Mouse (Mus musculus): Measurements from ENCODE around the gene Uhrf1. TPM values are rescaled to one million over a fixed set of nuclear protein-coding genes. Genes with fewer than 3 reads are reported as not detected.

Uhrf1 gene
- total RNA-seq, 2 experiments from 2014 or later, result 1.3 to 2.1 TPM

DNA sequence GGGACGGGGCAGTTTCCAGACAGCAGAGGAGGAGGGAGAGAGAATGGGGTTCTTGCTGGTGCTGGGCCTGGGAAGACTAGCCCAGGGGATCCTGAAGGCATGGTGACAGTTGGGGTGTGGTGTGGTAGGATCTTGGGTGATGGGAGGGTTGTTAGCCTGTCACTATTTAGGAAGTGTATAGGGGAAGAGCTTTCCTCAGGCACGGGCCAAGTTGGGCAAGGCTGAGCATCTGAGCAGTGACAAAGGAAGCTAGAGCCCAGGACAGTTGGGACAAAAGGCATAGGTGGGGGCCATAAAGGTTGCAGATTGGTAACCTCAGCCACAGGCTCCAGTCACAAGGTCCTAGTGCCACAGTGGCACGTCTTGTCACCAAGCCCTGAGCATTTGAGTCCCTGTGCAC is 40.3 kb downstream of the Uhrf1 start:
- intact Hi-C loops (cut with DNase I), result no loop called here
- Histone ChIP-seq H3K27ac (no peak overlapping the region), H3K4me3 (no peak overlapping the region)
- no peak for TF ChIP-seq CTCF (IDR thresholded peaks at IDR 0.05)
- no peak for DNase-seq

DNA sequence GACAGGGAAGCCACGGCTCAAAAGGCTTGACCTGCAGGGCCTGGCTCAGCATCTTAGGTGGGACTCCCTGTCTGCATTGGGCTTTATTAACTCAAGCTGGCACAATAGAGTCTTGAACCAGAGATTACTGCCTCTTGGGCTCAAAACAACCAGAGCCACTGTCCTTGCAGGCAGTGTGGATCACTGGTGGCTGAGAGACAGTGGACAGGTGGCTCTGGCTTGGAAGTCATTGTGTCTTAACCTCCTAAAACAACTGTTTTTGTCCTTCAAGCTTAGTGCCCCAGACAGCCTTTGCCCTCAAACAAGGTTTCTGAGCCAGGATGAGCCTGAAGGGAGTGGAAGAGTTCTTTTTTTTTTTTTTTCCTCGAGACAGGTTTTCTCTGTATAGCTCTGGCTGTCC is 42.2 kb downstream of the Uhrf1 start:
- Histone ChIP-seq H3K27ac (no peak overlapping the region), H3K4me3 (no peak overlapping the region)
- TF ChIP-seq CTCF (IDR thresholded peaks at IDR 0.05), result no peak
- no peak for DNase-seq
- intact Hi-C loops (cut with DNase I), result no loop called here

GRCm38 (mm10) chr17:56348128-56348527 is 45.0 kb downstream of the Uhrf1 start:
- no peak for TF ChIP-seq CTCF (IDR thresholded peaks at IDR 0.05)
- no peak for DNase-seq
- no peak overlapping the region for H3K27ac ChIP-seq
- no peak overlapping the region for H3K4me3 ChIP-seq
- intact Hi-C loops (cut with DNase I), result no loop called here

- DNase-seq, result no peak
- TF ChIP-seq CTCF (IDR thresholded peaks at IDR 0.05), result no peak
- Histone ChIP-seq H3K4me3 (no peak overlapping the region), H3K27ac (no peak overlapping the region)
- intact Hi-C loops (cut with DNase I), result no loop called here
These were observed 45.5 kb downstream of the Uhrf1 start for GRCm38 (mm10) chr17:56348586-56348985.

- TF ChIP-seq CTCF (IDR thresholded peaks at IDR 0.05), result peak; percentile 86
- DNase-seq, result peak; percentile 82
- Histone ChIP-seq H3K27ac (0 out of 2 replicates have a peak overlapping the region, but pooled peaks have one; percentile 20), H3K4me3 (no peak overlapping the region)
- intact Hi-C loops (cut with DNase I), result loop anchor here (2.0 kb wide), 1 partner anchor 60 kb away; no protein-coding TSS in a partner anchor
These were observed 47.6 kb downstream of the Uhrf1 start for GRCm38 (mm10) chr17:56350694-56351093.

GRCm38 (mm10) chr17:56356921-56357885 is 54.1 kb downstream of the Uhrf1 start:
- peak; percentile 96 for TF ChIP-seq CTCF (IDR thresholded peaks at IDR 0.05)
- intact Hi-C loops (cut with DNase I), result loop anchor here (1.0 to 5.0 kb wide), 4 partner anchors 44 to 310 kb away; no protein-coding TSS in a partner anchor
- H3K27ac ChIP-seq, result no peak overlapping the region
- DNase-seq, result peak; percentile 74
- H3K4me3 ChIP-seq, result no peak overlapping the region

DNA sequence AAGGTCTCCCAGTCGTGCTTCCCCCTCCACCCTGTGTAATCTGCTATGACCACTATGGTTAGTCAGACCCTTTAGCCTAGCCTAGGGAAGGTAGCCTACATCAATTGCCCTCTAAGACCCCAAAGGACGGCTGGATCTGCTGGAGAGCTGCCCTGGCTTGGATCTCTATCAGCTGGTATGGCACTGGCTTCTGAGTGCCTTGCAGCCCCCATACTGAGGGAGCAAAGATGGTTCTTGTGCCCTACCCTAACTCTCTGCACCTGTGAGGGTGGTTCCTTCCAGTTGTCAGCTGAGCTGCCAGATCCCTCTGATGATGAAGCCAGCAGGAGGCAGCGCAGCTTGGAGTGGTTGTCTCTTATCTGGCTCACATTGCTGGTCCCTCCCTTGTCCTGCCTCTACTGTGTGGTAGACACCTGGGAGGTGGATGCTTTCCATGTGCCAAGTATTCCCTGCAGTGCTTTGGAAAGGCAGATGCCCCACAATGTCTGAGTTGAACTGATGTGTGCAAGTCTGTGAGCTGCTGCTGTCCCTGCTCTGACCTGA is 56.1 kb downstream of the Uhrf1 start:
- no peak for DNase-seq
- Histone ChIP-seq H3K27ac (no peak overlapping the region), H3K4me3 (no peak overlapping the region)
- intact Hi-C loops (cut with DNase I), result loop anchor here (5.0 kb wide), 1 partner anchor 308 kb away; no protein-coding TSS in a partner anchor
- no peak for TF ChIP-seq CTCF (IDR thresholded peaks at IDR 0.05)

DNA sequence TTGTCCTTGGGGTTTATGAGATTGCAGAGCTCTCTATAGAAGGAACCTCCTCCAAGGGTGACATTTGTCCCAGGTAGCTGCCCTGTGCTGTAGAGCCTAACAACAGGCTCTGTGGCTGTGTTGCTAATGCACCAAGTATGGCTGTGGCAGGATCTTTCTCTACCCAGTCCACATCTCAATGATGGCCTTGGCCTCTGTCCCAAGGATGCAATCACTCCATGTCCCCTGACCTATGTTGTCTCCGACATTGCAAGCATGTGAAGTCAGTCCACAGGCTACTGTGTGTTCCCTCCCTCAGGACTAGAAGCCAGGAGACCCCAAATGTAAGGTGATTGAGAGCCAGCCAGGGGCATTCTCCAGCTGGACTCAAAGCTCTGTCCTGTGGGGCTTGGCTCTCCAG is 56.7 kb downstream of the Uhrf1 start:
- Histone ChIP-seq H3K4me3 (no peak overlapping the region), H3K27ac (no peak overlapping the region)
- no peak for TF ChIP-seq CTCF (IDR thresholded peaks at IDR 0.05)
- no peak for DNase-seq
- intact Hi-C loops (cut with DNase I), result loop anchor here (5.0 kb wide), 1 partner anchor 307 kb away; no protein-coding TSS in a partner anchor

DNA sequence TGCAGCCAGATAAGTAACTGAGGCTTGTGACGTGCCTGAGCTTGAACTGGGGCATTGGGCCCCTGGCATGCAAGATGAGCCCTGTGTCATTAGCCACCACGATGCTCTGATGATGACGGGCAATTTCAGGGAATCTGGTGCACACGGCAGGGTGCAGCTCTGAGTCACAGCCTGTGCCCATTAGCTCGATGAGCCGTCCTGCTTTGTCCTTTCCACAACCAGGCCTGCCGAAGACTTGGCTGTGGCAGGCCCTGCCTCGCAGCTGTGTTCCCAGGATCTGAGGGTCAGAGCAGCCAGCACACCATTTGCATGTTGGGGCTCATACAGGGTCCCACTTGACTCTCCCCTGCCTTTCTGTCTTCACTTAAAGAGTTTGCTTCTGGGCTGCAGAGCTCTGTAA is 57.3 kb downstream of the Uhrf1 start:
- H3K27ac ChIP-seq, result peak overlapping the region; percentile 40; the same call in 1 of the 2 replicates
- TF ChIP-seq CTCF (IDR thresholded peaks at IDR 0.05), result no peak
- intact Hi-C loops (cut with DNase I), result no loop called here
- no peak for DNase-seq
- H3K4me3 ChIP-seq, result no peak overlapping the region

GRCm38 (mm10) chr17:56361542-56361941 is 58.4 kb downstream of the Uhrf1 start:
- no peak for TF ChIP-seq CTCF (IDR thresholded peaks at IDR 0.05)
- intact Hi-C loops (cut with DNase I), result no loop called here
- DNase-seq, result no peak
- H3K4me3 ChIP-seq, result no peak overlapping the region
- H3K27ac ChIP-seq, result no peak overlapping the region

GRCm38 (mm10) chr17:56365791-56366673 is 62.9 kb downstream of the Uhrf1 start:
- TF ChIP-seq CTCF (IDR thresholded peaks at IDR 0.05), result no peak
- H3K4me3 ChIP-seq, result no peak overlapping the region
- H3K27ac ChIP-seq, result peak overlapping the region; percentile 20; the same call in 1 of the 2 replicates

DNA sequence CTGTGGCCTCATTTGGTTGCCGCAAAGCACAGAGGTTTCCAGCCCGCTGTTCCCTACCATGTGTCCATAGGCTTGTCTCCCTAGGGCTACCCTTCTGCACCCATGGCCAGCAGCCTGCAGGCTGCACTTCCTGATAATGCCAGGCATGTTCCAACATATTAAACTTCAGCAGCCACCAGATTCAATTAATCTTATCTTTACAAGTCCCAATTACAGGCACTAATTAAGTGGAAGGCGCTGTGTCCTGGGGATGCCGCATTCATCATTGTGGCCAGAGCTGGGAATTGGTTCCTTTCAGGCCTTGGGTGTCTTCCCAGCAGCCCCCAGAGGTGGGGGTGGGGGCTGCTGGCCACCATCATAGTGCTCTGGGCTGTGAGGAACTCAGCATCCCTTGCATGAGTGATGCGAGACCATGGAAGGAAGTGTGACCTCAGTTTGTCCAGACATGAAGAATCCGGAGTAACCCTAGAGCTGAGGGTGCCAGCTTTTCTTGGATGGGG is 65.2 kb downstream of the Uhrf1 start:
- no peak overlapping the region for H3K4me3 ChIP-seq
- DNase-seq, result no peak
- TF ChIP-seq CTCF (IDR thresholded peaks at IDR 0.05), result no peak
- no peak overlapping the region for H3K27ac ChIP-seq
- intact Hi-C loops (cut with DNase I), result no loop called here

More at GRCm38 (mm10) chr17:56365791-56366673, 62.9 kb downstream of the Uhrf1 start:
- intact Hi-C loops (cut with DNase I), result no loop called here
- no peak for DNase-seq
